Mouse (Mus musculus) brain, embryonic 14.5 days (tissue): ENCODE measurements at regions not wholly inside any gene's neighbourhood (a gene's known extent, or its start where the extent isn't known, plus 50 kb on each side); places are given as distances from the start of the nearest gene placed in this dataset.
A peak's percentile ranks its signal among the peaks of the same experiment; 100 is the strongest.

ENCODE experiments used
- DNase-seq: peaks from one replicate; pipeline ENCODE4 v3.0.0-alpha.2; 2011; ENCODE audit warnings: low read depth
- CTCF ChIP-seq: fragments of 200-500 bp; IDR thresholded peaks from 2 replicates; pipeline ENCODE4 v1.5.1; 2012; ENCODE audit warnings: inconsistent platforms, mild to moderate bottlenecking, moderate library complexity, borderline replicate concordance; ENCODE audit not compliant: insufficient read depth, insufficient read length; ENCODE audit errors: extremely low read depth
- POLR2A ChIP-seq: fragments of 200-500 bp; IDR thresholded peaks from 2 replicates; pipeline ENCODE4 v1.6.1; 2012; ENCODE audit warnings: mild to moderate bottlenecking, inconsistent platforms, borderline replicate concordance; ENCODE audit not compliant: poor library complexity, insufficient read depth, insufficient read length, severe bottlenecking; ENCODE audit errors: extremely low read depth

GRCm38 (mm10) chr4:81922876-81923275 is 480.3 kb upstream of the Mpdz start:
- peak; percentile 76 for DNase-seq
- TF ChIP-seq CTCF: no peak
- TF ChIP-seq POLR2A: no peak

GRCm38 (mm10) chr4:81914971-81915370 is 472.4 kb upstream of the Mpdz start:
- TF ChIP-seq POLR2A (no peak), CTCF (no peak)
- no peak for DNase-seq

GRCm38 (mm10) chr4:81913296-81913695 is 470.7 kb upstream of the Mpdz start:
- no peak for DNase-seq
- TF ChIP-seq CTCF (no peak), POLR2A (no peak)

- no peak for DNase-seq
- TF ChIP-seq CTCF (no peak), POLR2A (no peak)
Observed at GRCm38 (mm10) chr4:81912653-81913052, 470.0 kb upstream of the Mpdz start.

GRCm38 (mm10) chr4:81899961-81900540 is 457.4 kb upstream of the Mpdz start:
- peak; percentile 50 for DNase-seq

GRCm38 (mm10) chr4:81898661-81899060 is 456.0 kb upstream of the Mpdz start:
- no peak for DNase-seq
- TF ChIP-seq POLR2A (no peak), CTCF (no peak)

More at GRCm38 (mm10) chr4:81899961-81900540, 457.4 kb upstream of the Mpdz start:
- TF ChIP-seq CTCF (no peak), POLR2A (no peak)

GRCm38 (mm10) chr4:81897451-81897850 is 454.8 kb upstream of the Mpdz start:
- DNase-seq: no peak
- TF ChIP-seq CTCF: no peak
- TF ChIP-seq POLR2A: no peak

GRCm38 (mm10) chr4:81868941-81869340 is 426.3 kb upstream of the Mpdz start:
- no peak for DNase-seq
- no peak for TF ChIP-seq POLR2A
- TF ChIP-seq CTCF: no peak

- no peak for DNase-seq
- TF ChIP-seq CTCF: no peak
Observed at GRCm38 (mm10) chr4:81841642-81842494, 399.3 kb upstream of the Mpdz start.

GRCm38 (mm10) chr4:81829972-81830371 is 387.4 kb upstream of the Mpdz start:
- no peak for TF ChIP-seq POLR2A
- no peak for DNase-seq

- TF ChIP-seq POLR2A: no peak
- DNase-seq: peak; percentile 13
Observed at GRCm38 (mm10) chr4:81827453-81827852, 384.8 kb upstream of the Mpdz start.

GRCm38 (mm10) chr4:81825966-81826365 is 383.4 kb upstream of the Mpdz start:
- TF ChIP-seq POLR2A (no peak), CTCF (no peak)
- peak; percentile 14 for DNase-seq
